Mouse (Mus musculus) embryo, embryonic 11 days (tissue): ENCODE measurements around the gene Fbxo27.
A peak's percentile ranks its signal among the peaks of the same experiment; 100 is the strongest.
"Not testable (repeated sequence)": the region's sequence is repeated elsewhere in the genome, so short reads cannot be mapped to it uniquely, and the experiment has no call there.

Experiments
- DNase-seq: peaks from one replicate; pipeline ENCODE4 v3.0.0-alpha.2; 2015

Gene Fbxo27

DNA sequence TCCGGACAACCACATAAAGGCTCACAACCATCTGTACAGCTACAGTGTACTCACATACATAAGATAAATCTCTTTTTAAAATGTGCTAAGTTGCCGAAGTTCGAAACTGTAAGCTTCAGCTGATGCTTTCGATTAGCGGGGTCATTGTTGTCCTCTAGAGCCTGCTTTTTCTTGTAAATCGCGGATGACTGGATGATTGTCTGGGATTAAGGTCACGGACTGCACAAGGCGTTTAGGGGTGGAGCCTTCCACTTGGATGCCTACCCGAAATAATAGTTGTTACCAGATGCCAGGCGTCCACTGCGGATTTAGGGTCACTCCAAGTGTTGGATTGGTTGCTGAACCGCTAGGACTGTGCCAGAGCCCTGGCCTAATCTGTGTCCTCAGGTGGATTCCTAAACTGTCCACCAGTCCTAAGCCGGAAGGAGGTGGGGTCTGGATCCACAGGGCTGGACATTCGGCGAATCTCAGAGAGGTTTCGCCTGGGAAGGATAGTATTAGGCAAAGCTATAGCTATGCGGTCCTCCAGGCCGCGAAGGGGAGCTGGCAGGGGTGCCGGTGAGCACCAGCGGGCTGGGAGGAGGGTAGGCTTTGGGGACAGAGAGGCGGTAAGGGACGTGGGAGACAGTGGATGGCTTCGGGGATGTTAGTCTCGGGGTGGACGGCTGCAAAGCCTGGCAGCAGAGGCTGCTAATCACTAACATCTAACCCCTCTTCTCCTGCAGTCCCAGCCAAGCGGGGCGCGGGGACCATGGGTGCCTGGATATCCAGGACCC is at the start of gene Fbxo27:
Gene Fbxo27, plus strand, starts transcription at position 305 of the 776 bp plus-strand sequence.
- peak; percentile 50 for DNase-seq

DNA sequence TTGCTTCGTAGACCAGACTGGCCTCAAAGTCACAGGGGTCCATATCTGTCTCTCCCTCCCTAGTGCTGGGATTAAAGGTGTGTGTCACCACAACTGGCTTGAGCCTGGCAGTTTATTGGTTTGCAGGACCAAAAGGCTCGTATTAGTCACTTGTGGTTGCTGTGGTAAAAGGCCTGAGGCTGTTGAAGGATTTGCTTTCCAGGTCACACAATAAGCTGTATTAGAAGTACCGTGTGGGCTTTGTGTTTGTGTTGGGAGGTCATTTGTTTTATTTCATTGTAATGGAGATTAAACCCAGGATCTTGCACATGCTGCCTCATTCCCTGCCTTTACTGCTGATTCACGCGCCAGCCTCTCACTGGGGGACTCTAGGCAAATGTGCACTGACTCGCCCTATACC is 47.3 kb upstream of the Fbxo27 start:
- no peak for DNase-seq

DNA sequence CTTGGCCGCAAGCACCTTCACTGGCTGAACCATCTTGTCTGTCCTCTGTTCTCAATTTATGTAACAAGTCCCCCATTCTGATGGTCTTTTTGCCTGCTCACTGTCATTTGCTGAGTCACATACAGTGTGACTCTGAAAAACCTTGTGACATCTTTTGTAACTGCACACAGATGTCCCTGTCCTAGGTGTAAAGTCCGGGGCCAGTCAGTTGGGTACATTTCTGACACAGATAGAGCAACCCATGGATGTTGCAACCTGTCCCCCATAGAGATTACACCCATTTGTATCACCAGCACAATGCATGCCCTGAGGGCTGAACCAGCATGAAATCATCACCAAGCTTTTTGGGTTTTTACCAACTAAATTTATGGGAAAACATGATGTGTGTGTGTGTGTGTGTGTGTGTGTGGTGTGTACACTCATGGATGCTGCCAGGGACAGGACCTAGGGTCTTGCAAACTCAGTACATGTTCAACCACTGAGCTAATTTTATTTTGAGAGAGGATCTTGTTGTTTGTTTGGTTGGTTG is 46.6 kb upstream of the Fbxo27 start:
- DNase-seq = no peak

DNA sequence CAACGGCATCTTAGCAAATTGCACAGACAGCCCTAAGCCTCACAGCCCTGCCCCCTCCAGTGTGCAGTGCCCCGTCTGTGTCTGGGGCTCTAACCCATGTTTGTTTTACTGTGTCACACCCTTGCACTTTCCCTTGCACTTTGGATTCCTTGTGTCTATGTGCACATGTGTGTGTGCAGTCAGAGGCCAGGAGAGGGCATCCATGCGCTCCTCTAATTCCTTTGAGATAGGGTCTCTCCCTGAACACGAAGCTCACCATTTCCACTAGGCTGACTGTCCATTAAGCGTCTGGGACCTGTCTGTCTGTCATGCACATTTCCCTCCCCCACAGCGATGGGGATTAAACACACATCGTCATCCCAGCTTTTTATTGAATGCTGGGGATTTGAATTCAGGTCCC is 45.6 kb upstream of the Fbxo27 start:
- peak; percentile 28 for DNase-seq

DNA sequence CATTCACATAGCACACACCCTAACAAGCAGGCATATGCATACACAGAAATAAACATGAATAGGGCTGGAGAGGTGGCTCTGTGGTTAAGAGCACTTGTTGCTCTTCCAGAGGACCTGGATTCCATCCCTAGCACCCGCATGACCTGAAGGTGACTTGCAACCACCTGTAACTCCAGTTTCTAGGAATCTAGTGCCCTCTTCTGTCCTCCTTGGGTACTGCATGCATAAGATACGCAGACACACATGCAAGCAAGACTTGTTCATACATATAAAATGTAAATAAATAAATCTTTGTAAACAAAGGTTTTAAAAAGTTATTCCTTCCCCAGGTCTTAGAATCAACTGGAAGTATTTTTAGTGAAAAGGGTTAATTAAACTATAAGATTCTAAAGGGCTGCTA is 41.5 kb upstream of the Fbxo27 start:
- DNase-seq = no peak

DNA sequence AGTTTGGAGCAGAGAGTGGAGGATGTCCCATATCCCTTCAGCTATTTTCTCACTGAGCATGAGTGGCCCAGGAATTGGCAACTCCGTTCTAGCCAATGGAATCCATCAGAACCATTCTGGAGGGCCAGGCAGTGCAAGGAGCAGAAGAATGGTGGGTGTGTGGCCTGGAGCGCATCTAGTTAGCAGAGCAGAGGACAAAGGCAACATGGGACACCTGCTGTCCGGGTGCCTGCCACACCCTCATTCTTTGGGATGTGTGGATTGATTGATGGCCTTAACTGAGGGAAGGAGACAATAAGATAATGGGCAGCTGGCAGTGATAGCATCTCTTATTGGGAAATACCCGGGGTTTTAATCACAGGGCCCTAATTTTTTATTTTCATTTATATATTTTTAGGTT is 36.2 kb upstream of the Fbxo27 start:
- no peak for DNase-seq

DNA sequence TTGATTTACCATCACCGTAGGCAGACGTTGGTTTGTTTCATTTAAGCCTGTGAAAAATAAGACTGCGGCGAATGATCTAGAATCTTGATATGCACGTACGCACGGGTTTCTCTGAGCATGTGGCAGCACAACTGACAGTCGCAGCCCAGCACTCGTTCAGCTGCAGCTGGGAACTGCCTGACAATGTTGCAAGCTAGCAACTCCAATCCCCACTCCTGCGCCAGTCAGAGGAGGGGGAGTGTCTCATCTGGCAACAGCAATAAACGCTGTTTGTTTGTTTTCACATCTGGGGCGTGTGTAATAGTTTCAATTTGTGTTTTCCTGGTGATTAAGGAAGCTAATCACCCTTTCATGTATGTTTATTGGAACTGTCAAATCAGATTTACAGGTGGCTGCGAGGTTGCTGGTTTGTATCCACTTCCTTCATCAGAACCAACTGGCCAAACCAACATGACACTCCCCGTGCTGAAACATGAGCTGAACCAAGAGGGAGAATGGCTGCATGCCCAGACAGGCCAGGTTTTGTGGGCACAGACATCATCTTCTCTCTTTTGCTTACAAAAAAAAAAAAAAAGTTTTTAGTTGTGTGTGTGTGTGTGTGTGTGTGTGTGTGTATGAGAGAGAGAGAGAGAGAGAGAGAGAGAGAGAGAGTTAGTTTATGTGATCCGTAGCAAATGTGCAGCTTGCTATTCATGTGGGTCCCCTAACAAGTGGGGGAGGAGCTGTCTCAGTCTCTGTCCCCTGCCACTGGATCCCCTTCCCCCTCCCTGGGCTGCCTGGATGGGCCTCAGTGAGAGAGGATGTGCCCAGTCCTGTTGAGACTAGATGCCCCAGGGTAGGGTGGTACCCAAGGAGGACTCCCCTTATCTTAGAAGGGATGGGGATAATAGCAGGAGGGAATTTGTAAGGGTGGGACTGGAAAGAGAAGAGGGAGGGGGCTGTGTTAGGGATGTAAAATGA is 26.7 kb upstream of the Fbxo27 start:
- peak; percentile 47 for DNase-seq

DNA sequence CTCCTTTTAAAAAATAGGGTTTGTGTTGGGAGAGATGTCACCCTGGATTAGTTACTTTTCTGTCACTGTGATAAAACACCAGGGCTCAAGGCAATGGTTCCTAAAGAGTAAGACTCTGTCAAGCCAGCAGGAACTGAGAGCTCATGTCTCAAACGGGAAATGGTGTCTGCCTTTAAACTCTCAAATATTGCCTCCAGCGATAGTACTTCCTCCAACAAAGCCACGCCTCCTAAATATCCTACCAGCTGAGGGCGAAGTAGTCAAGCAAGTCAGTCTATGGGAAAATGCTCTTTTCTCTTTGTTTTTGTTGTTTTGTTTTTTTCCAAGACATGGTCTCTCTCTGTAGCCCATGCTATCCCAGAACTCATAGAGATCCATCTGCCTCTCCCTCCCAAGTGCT is 21.5 kb upstream of the Fbxo27 start:
- DNase-seq = no peak

DNA sequence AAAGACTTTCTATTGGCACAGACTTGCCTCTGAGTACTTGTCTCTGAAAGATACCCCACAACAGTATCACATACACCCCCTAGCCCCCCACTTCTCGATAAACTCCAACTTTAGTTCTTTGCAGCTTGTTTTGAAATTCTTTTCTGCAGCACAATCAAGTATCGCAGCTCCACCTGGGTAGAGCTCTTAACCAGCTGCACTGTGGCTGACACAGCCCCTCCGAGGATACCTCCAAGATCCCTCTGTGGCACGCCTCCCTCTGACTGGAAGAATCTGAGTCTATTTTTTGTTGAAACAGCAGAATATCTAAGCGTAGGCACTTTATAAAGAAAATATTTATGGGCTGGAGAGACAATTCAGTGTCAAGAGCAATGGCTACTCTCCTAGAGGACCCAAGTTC is 20.4 kb upstream of the Fbxo27 start:
- no peak for DNase-seq

DNA sequence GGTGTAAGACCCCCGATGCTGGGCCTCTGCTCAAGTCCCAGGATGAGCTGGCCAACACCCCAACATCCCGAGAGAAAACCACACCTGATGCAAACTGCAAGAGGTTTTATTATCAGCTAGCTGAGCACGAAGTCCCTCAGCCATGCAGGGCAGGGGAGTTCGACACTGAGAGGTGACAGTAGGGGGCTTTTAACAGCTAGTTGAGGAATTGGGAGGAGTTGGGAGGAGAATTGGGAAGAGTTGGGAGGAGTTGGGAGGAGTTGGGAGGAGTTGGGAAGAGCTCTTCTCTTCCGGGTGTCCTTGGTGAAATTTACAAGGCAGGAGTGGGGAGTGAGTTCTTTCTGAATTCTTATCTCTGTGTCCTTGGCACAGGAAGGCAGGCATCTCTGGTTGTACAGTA is 19.9 kb upstream of the Fbxo27 start:
- not testable (repeated sequence) for DNase-seq

DNA sequence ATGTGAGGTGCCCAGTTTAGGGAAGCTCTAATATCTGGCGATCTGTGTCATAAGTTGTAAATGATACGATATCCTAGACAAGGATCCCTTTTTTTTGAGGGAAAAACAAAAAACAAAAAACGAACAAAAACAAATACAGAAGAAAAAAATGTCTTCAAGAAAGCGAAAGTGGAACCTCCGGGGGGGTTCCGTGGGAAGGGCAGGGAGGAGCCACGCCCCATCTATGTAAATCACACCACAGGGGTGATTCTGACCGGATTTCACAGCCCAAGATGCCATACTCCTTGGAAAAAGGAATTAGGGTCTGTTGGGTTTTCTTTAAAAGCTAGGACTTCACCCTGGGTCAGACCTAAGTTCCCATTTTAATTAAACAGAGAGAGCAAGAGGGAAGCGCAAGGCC is 17.7 kb upstream of the Fbxo27 start:
- DNase-seq = no peak

DNA sequence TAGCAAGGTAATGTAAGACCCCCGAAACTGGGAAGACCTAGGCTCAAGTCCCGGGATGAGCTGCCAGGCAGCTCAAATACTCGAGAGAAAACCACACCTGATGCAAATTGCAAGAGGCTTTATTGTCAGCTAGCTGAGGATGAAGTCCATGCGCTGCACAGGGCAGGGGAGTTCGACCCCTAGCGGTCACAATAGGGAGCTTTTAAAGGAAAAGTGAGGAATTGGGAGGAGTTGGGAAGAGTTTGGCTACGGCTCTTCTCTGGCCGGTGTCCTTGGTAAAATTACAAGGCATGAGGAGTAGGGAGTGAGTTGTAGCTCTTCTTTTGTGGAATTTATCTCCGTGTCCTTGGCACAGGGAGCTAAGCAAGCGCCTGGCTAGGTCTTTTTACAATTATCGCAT is 16.9 kb upstream of the Fbxo27 start:
- DNase-seq = peak; percentile 56

DNA sequence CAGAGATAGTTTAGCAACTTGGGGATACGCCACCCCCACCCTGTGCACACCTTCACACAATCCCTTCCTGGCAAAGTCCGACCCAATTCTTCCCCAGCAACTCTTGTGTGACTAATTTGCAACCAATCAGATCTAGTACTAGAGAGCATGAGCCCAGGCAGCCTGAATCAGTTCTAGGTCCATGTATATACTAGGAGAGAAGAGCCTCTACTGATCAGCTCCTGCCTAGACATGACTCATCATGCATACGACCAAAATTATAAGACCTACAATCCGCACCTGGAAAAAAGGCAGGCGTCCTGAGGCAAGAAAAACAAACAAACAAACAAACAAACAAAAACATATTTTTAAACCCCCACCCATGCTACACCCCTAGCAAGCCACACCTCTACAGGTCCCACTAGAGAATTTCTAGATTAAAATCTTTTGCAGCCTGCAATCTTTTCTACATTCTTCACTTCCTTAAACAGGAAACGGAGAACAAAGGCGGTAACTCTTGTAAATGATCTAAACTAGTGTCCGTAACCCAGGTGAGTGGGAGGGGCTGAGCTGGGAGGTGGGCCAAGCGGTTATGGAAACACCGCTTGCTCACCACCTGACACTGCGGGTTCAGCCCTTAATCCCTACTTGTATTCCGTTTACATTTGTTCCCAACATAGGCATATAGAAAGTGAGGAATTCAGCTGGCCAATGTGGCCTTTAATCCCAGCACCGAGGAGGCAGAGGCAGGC is 15.7 kb upstream of the Fbxo27 start:
- DNase-seq = no peak

DNA sequence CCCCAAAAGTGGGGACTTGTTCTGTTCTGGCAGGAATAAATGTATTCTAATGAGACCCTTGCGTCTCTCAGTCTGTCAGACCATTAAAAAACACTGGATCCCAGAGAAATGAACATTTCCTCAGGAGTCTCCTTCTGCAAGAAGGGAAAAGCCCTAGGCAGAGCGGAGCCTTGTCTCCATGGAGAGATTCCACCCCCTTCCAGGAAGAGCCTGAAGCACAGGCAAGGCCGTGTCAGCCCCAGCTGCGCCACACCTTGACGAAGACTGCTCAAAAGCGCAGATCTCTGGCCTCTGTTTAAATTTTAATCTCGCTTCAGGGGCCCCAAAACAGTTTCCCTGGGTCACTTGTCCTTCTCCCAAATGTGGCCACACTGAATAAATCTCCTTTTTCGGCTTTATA is 15.0 kb upstream of the Fbxo27 start:
- no peak for DNase-seq

DNA sequence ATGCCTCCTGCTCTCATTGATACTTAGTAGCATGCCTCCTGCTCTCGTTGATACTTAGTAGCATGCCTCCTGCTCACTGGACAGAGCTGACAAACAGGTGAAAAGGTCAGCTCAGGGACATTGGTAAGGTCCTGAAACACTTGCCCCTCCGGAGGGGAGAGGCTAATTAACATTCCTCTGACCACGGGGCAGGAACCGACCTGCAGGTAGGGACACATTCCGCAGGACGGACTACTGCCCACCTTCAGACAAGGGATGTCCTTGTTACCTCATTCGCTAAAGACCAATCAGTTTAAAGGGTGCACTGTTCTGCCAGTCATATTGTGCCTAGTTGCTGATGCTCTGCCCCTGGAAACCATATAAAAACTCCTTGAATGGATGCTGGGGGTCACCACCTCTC is 1.6 kb upstream of the Fbxo27 start:
- DNase-seq = no peak

DNA sequence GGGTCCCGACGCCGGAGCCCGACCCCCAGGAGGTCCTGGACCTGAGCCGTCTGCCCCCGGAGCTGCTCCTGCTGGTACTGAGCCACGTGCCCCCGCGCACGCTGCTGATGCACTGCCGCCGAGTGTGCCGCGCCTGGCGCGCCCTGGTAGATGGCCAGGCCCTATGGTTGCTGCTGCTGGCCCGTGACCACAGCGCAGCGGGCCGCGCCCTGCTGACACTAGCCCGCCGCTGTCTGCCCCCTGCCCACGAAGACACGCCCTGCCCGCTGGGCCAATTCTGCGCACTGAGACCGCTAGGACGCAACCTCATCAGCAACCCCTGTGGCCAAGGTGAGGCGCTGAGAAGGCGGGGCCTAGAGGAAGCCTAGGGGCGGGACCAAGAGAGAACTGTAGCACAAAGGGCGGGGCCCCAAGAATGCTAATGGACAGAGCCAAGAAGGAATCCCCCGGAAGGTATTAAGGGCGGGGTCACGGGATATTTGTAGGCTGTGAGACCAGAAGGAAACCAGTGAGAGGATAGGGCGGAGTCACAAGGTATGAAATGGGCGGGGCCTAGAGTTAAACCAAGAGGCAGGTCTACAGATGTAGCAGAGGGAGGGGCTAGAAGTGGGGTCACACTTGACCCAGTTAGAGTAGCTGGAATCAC is 795 bp downstream of the Fbxo27 start:
- peak; percentile 87 for DNase-seq

DNA sequence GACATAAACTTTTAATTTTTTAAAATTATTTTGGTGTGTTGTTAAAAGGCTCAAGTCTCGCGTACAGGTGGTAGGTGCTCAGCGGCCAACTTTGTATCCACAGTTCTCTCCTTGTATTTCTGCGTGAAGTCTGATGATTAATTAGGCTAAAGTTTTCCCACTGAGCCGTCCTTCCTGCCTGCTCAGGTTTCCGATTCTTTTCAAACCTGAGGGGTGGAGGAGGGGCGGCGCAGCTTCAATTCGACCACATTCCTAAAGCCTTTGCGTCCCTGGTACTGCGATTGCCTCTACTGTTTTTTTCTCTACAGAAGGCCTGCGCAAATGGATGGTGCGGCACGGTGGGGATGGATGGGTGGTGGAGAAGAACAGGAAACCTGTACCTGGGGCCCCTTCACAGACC is 1.8 kb downstream of the Fbxo27 start:
- DNase-seq = peak; percentile 72

DNA sequence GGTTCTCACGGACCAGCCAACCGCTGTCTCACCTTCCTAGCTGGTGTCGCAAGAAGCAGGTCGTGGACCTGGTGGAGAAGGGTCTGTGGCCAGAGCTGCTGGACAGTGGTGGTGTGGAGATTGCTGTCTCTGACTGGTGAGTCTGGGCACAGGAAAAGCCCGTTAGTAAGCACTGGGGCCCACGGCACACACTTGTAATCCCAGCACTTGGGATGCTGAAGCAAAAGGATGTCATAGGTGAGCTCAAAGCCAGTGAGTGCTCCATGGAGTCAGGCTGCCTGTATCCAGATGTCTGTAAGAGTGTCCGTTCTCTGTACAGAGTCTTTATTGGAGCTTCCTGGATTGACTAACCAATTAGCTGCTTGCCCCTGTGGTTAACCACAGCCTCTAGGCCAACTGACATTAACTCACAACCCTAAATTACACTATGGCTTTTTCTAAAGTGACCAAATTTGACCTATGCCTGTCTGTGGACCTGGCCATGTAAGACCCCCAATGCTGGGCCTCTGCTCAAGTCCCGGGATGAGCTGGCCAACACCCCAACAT is 2.4 kb downstream of the Fbxo27 start:
- no peak for DNase-seq

DNA sequence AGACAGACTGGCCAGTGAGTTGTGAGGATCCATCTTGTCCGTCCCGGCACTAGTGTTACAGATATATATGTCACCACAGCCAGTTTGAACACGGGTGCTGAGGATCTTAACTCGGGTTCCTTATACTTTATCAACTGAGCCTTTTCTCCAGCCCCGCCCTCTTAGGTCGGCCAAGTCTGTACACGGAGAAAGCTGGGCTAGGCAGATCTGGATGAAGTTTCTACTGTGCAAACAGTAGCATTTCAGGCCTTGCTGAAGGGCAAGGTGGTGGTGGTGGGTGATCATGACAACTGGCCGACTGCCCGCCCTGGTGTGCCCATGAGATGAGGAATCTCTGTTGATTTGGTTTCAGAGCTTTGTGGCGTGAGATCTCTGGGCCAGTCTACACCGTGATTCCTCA is 4.6 kb downstream of the Fbxo27 start:
- no peak for DNase-seq

DNA sequence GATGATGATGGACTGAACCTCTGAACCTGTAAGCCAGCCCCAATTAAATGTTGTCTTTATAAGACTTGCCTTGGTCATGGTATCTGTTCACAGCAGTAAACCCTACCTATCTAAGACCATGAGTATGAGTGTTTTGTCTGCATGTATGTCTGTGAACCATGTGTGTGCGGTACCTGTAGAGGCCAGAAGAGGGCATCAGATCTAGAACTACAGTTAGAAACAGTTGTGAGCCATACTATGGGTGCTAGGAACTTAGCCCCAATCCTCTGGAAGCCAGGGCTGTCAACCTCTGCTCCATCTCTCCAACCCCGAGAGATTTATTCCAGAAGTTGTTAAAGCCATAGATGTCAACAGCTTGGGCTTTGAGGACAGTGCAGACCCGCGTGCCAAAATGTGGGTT is 7.6 kb downstream of the Fbxo27 start:
- no peak for DNase-seq

DNA sequence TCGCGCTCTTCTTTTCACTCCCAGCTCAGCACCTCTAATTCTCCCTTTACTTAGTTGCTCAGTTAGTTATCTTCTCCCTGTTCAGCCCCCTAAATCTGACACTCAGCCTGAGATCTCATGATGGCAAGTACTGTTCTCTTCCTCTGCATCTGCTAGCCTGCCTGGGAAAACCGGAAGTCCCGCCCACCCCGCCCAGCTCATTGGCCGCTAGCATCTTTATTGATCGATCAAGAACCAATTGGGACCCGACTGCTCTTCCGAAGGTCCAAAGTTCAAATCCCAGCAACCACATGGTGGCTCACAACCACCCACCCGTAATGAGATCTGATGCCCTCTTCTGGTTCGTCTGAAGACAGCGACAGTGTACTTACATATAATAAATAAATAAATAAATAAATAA is 8.7 kb downstream of the Fbxo27 start:
- not testable (repeated sequence) for DNase-seq

DNA sequence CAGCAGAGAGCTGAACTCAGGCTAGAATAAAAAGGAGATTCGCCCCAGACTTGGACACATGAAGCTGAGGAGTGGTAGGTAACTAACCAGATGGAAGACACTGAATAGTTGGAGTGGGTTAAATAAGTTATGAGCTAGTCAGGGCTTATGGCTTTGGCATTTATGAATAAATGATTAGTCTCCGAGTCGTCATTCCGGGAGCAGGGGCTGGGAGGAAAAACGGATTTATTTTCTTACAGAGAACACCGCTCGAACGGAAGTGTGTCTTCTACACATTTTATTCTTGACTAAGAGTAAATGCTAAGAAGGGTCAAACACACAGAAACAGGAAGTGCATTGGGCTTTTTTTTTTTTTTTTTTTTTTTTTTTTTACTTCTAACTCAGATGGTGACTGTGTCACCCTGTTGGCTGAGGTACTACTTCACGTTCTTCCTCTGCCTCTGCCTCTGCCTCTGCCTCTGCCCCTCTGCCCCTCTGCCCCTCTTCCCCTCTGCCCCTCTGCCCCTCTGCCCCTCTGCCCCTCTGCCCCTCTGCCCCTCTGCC is 10.0 kb downstream of the Fbxo27 start:
- DNase-seq = no peak
